In genomic region chr16:10332732-10333131, GRCm38 (mm10) we compare ENCODE assay signal across 19 mouse cellular contexts. TPM values are rescaled to one million over a fixed set of nuclear protein-coding genes. Genes with fewer than 3 reads are reported as not detected.
A peak's percentile ranks its signal among the peaks of the same experiment; 100 is the strongest.
DNase-seq lines count a peak whose midpoint lies in the region; ATAC-seq and TF ChIP-seq lines count a peak whose summit lies in the region.
"Had no signal": no experiment of that assay in that cellular context is flagged by ENCODE, and none has a peak within 500 bp of the region (broad histone marks: within the 10 kb centered on the region; RNA-seq: fewer than 3 reads in every experiment).

No protein-coding gene starts in this region.

- H3K9ac ChIP-seq in heart, adult 2 months (ENCODE audit: low read depth, low read length) = no peak overlapping the region
- no peak overlapping the region for H3K9ac ChIP-seq in kidney, embryonic 14.5 days (ENCODE audit: low read depth, low read length)
- no peak overlapping the region for H3K9ac ChIP-seq in liver, embryonic 12.5 days
- H3K9ac ChIP-seq in liver, embryonic 13.5 days = no peak overlapping the region
- H3K9ac ChIP-seq: embryonic facial prominence, embryonic 12.5 days; forebrain, embryonic 15.5 days; heart, embryonic 13.5 days; hindbrain, embryonic 15.5 days had no signal

- peak; percentile 61 to 62 for DNase-seq in heart, adult 2 months
- DNase-seq in heart, embryonic 10.5 days (ENCODE audit: low spot score) = no peak
- DNase-seq in kidney, postnatal 10 days = peak; percentile 30
- no peak for DNase-seq in liver
- DNase-seq in liver, embryonic 13.5 days = no peak
- DNase-seq: adrenal gland, postnatal 14 days; cerebellum, adult 11-12 months; cerebellum, adult 9-10 months; cerebellum, postnatal 25 days; gastrocnemius, postnatal 36 days had no signal

- no peak for TF ChIP-seq POLR2A in heart, adult 2 months (IDR thresholded peaks at IDR 0.05; ENCODE audit: insufficient read depth, low read depth, low read length)

- intact Hi-C loops in heart, adult 2 months (cut with DNase I) = no loop called here

- no peak overlapping the region for H3K4me3 ChIP-seq in heart, adult 2 months
- no peak overlapping the region for H3K4me3 ChIP-seq in heart, embryonic 10.5 days
- H3K4me3 ChIP-seq in kidney, embryonic 14.5 days (ENCODE audit: low read length) = no peak overlapping the region
- H3K4me3 ChIP-seq in liver, embryonic 12.5 days = no peak overlapping the region
- no peak overlapping the region for H3K4me3 ChIP-seq in liver, embryonic 13.5 days (replicated peaks)
- H3K4me3 ChIP-seq: embryonic facial prominence, embryonic 12.5 days; forebrain, embryonic 15.5 days; heart, embryonic 13.5 days; hindbrain, embryonic 15.5 days had no signal

- TF ChIP-seq CTCF in heart, adult 2 months (IDR thresholded peaks at IDR 0.05) = no peak

- H3K27me3 ChIP-seq in heart, adult 2 months (ENCODE audit: control insufficient read depth, insufficient read depth, low read length) = no peaks in the 10 kb centered on the region
- no peaks in the 10 kb centered on the region for H3K27me3 ChIP-seq in heart, embryonic 10.5 days (ENCODE audit: insufficient read depth, poor library complexity, severe bottlenecking)
- H3K27me3 ChIP-seq in kidney, embryonic 14.5 days (ENCODE audit: control insufficient read depth, insufficient read depth, low read length) = no peaks in the 10 kb centered on the region
- H3K27me3 ChIP-seq in liver, embryonic 12.5 days (replicated peaks) = no peaks in the 10 kb centered on the region
- H3K27me3 ChIP-seq in liver, embryonic 13.5 days = no peaks in the 10 kb centered on the region
- H3K27me3 ChIP-seq: embryonic facial prominence, embryonic 12.5 days; forebrain, embryonic 15.5 days; hindbrain, embryonic 15.5 days; Patski had no signal

- H3K27ac ChIP-seq in heart, adult 2 months = no peak overlapping the region
- H3K27ac ChIP-seq in heart, embryonic 10.5 days = no peak overlapping the region
- H3K27ac ChIP-seq in kidney, embryonic 14.5 days (ENCODE audit: low read depth, low read length) = no peak overlapping the region
- no peak overlapping the region for H3K27ac ChIP-seq in liver, embryonic 12.5 days
- no peak overlapping the region for H3K27ac ChIP-seq in liver, embryonic 13.5 days
- H3K27ac ChIP-seq: embryonic facial prominence, embryonic 12.5 days; forebrain, embryonic 15.5 days; heart, embryonic 13.5 days; hindbrain, embryonic 15.5 days had no signal

- no peaks in the 10 kb centered on the region for H3K9me3 ChIP-seq in heart, embryonic 10.5 days
- no peaks in the 10 kb centered on the region for H3K9me3 ChIP-seq in kidney, embryonic 14.5 days (ENCODE audit: control insufficient read depth, low read length)
- H3K9me3 ChIP-seq in liver, embryonic 12.5 days (replicated peaks) = no peaks in the 10 kb centered on the region
- H3K9me3 ChIP-seq in liver, embryonic 13.5 days (replicated peaks) = no peaks in the 10 kb centered on the region
- H3K9me3 ChIP-seq: embryonic facial prominence, embryonic 12.5 days; forebrain, embryonic 15.5 days; heart, embryonic 13.5 days; hindbrain, embryonic 15.5 days had no signal

- no peaks in the 10 kb centered on the region for H3K36me3 ChIP-seq in heart, adult 2 months (ENCODE audit: control insufficient read depth, insufficient read depth, low read length)
- H3K36me3 ChIP-seq in heart, embryonic 10.5 days = no peaks in the 10 kb centered on the region
- H3K36me3 ChIP-seq in kidney, embryonic 14.5 days (ENCODE audit: control insufficient read depth, insufficient read depth, low read length) = no peaks in the 10 kb centered on the region
- H3K36me3 ChIP-seq in liver, embryonic 12.5 days = no peaks in the 10 kb centered on the region
- H3K36me3 ChIP-seq in liver, embryonic 13.5 days = no peaks in the 10 kb centered on the region
- H3K36me3 ChIP-seq: embryonic facial prominence, embryonic 12.5 days; forebrain, embryonic 15.5 days; heart, embryonic 13.5 days; hindbrain, embryonic 15.5 days had no signal

- TF ChIP-seq EP300 in heart, adult 2 months (IDR thresholded peaks at IDR 0.05; ENCODE audit: insufficient read depth, low read depth, low read length) = no peak

- H3K4me2 ChIP-seq in kidney, embryonic 14.5 days (replicated peaks; ENCODE audit: low read depth, low read length) = no peak overlapping the region
- no peak overlapping the region for H3K4me2 ChIP-seq in liver, embryonic 12.5 days
- H3K4me2 ChIP-seq in liver, embryonic 13.5 days = no peak overlapping the region
- H3K4me2 ChIP-seq: embryonic facial prominence, embryonic 12.5 days; forebrain, embryonic 15.5 days; heart, embryonic 13.5 days; hindbrain, embryonic 15.5 days had no signal

- no peak for ATAC-seq in kidney, embryonic 14.5 days (ENCODE audit: low FRiP score, low TSS enrichment)
- ATAC-seq in liver, embryonic 12.5 days = 0 out of 2 replicates have a peak, but pooled peaks have one; percentile 34
- peak; percentile 27; the same call in 1 of the 2 replicates for ATAC-seq in liver, embryonic 13.5 days (ENCODE audit: low read depth)
- ATAC-seq: activated CD4-positive, CD25-positive, alpha-beta regulatory T cell, adult 4 months; forebrain, embryonic 15.5 days; Patski had no signal

- 43% methylated on average over 7 of the region's 7 CpGs for WGBS in heart, adult 2 months
- WGBS in heart, embryonic 10.5 days = 60% methylated on average over 7 of the region's 7 CpGs
- WGBS in kidney, embryonic 14.5 days = 32% methylated on average over 7 of the region's 7 CpGs
- WGBS in liver, embryonic 12.5 days (ENCODE audit: insufficient replicate concordance) = 53% methylated on average over 7 of the region's 7 CpGs
- WGBS in liver, embryonic 13.5 days (ENCODE audit: insufficient replicate concordance) = 46% methylated on average over 7 of the region's 7 CpGs

- H3K4me1 ChIP-seq in heart, adult 2 months (ENCODE audit: control insufficient read depth, insufficient read depth, low read length) = no peaks in the 10 kb centered on the region; the same call in 1 of the 2 replicates
- peaks cover 22% of the 10 kb centered on the region for H3K4me1 ChIP-seq in heart, embryonic 10.5 days
- H3K4me1 ChIP-seq in kidney, embryonic 14.5 days (ENCODE audit: control insufficient read depth, insufficient read depth, low read length) = 0 out of 2 replicates have a peak, but pooled peaks cover 5% of the 10 kb centered on the region
- H3K4me1 ChIP-seq in liver, embryonic 12.5 days = 0 out of 2 replicates have a peak, but pooled peaks cover 5% of the 10 kb centered on the region
- H3K4me1 ChIP-seq in liver, embryonic 13.5 days (replicated peaks) = no peaks in the 10 kb centered on the region
- H3K4me1 ChIP-seq: embryonic facial prominence, embryonic 12.5 days; forebrain, embryonic 15.5 days had no signal

- H3K79me2 ChIP-seq in heart, adult 2 months (replicated peaks; ENCODE audit: control insufficient read depth, insufficient read depth, low read length) = no peaks in the 10 kb centered on the region

RNA-seq across cellular contexts. Expression of gene Emp2, which starts 19.0 kb away (rescaled TPM):
- total RNA-seq in heart, adult 2 months (2021) = 10 to 100 TPM; 33.6 to 34.1 TPM
- 49.9 and 75.4 TPM in 2 replicates for polyA plus RNA-seq in heart, adult 2 months (2012; rRNA removed)
- polyA plus RNA-seq in heart, embryonic 10.5 days (2016; fragmentation: Nextera tagmentation; extraction: Ambion mirVana) = 22.3 and 25.5 TPM in 2 replicates
- polyA plus RNA-seq in kidney, embryonic 14.5 days (2014; fragmentation: Nextera tagmentation; extraction: Ambion mirVana) = 9.8 and 14.7 TPM in 2 replicates
- polyA plus RNA-seq in liver, embryonic 12.5 days (2016; fragmentation: Nextera tagmentation; extraction: Ambion mirVana) = 5.4 and 5.7 TPM in 2 replicates
- 4.4 and 5.5 TPM in 2 replicates for polyA plus RNA-seq in liver, embryonic 13.5 days (2015; fragmentation: Nextera tagmentation; extraction: Ambion mirVana)
- total RNA-seq: CH12.LX had no signal

Comparison
In these comparisons a context has a peak if more than half of its experiments do, and no peak if none do; other contexts are left out.
1. DNase-seq: peak in heart, adult 2 months (2 of 2) and kidney, postnatal 10 days (single experiment); none in heart, embryonic 10.5 days (single experiment), liver (single experiment) and liver, embryonic 13.5 days (single experiment).